Mouse (Mus musculus): Measurements from ENCODE around the gene Unc5b. TPM values are rescaled to one million over a fixed set of nuclear protein-coding genes. Genes with fewer than 3 reads are reported as not detected.

Gene Unc5b
- total RNA-seq, 1 experiment from 2014 or later: 0.25 TPM

DNA sequence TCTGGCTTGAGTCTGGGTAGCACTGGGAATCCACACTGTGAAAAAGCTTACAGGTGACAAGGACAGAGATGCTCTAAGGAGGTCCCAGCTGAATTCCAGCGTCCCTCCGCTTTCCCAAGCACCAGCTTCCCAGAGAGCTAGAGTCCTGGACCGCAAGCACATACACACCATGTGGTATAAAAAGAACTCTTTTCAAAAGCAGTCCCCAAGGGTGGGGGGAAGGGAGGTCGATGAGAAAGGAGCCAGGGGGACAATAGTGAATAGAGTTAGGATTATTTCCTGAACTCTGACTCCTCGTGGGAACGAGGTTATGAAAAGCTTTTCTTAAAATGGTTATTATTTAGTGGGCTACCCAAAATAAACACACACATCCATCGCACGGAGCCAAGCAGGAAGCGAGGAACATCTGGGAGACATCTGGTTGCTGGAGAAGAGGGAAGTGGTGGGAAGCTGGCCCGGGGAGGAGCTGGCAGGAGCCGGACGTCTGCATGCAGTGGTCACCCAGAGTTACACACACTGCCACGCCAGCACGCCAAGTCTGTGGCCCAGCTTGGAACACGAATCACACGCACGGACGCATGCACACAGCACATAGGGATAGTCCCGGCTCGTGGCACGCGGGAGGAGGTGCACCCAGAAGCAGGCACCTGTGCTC is 23.7 kb downstream of the Unc5b start:
- ATAC-seq (replicated peaks in 1 of 2; ENCODE audit: insufficient read depth in 1 of 2, low FRiP score in 2 of 2, low TSS enrichment in 1 of 2, low read depth in 1 of 2, poor library complexity in 2 of 2, severe bottlenecking in 2 of 2): peak in 1 of 2 experiments; percentile 15; a peak in 1 of 4 replicates

DNA sequence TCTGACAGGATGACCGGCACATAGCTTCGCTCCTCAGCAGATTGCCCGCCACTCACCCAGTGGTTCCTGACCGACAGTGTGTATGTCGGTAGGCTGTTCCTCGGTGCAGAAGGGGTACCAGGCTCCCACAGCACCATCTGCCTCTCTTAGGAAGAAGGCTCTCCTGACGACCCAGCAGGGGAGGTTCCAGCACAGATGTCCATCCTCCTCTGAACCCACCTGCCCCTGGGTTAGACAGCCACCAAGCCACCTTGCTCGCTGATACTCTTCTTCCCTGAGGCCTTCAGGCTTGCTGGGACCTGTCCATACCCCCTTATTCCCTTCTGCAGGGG is 25.2 kb downstream of the Unc5b start:
- no peak for ATAC-seq (replicated peaks in 1 of 2; ENCODE audit: insufficient read depth in 1 of 2, low FRiP score in 2 of 2, low TSS enrichment in 1 of 2, low read depth in 1 of 2, poor library complexity in 2 of 2, severe bottlenecking in 2 of 2)

DNA sequence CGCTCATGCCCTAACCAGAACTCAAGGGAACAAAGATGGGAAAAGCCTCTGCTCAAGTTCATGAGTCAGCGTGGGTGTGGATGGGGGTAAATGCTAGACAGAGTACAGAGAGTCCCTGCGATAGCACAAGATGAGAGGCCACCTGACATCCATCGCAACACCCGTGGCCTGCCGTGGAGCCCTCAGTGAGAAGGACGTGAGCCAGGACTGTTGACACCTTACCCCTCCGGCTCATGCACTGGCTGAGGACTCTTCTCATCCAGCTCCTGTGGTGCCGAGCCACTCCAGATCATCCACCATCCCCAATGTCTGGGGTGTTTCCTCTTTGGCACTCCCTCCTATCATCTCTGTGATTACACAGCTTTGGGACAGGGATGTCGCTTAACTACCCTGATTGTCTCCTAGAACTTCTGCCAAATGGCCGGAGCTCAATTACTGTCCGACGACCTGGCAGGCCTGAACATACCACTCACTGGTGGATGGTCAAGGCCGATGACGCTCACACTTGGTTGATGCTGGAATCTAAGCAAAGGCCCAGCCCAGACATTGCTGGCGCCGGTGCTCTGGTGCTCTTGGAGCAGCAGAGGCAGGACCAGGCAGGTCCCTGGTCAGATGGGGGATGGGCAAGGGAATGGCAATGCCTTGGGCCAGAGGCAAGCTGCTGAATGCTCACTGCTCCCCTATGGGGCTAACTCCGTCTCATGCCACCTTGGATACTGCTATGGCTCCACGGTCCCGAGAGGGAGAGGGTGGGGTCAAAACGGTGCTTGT is 25.8 kb downstream of the Unc5b start:
- ATAC-seq (replicated peaks in 1 of 2; ENCODE audit: insufficient read depth in 1 of 2, low FRiP score in 2 of 2, low TSS enrichment in 1 of 2, low read depth in 1 of 2, poor library complexity in 2 of 2, severe bottlenecking in 2 of 2): no peak

DNA sequence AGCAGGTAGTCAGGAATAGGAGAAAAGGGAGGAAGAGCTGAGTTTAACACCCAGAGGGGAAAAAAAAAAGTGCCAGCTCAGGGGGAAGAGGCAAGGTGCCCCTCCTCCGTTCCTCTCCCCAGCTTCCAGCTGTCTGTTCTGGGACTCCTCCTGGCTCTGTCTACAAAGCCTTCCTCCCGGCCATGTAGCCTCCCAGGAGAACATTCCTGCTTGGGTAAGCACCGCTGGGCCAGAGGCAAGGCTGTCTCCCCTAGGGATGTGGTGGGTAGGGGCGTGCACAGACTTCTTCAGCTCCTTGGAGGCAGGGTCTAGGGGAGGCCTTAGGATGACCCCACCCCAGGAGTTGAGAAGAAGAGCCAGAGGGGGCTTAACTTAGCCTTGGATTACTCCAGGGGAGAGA is 26.5 kb downstream of the Unc5b start:
- no peak for ATAC-seq (replicated peaks in 1 of 2; ENCODE audit: insufficient read depth in 1 of 2, low FRiP score in 2 of 2, low TSS enrichment in 1 of 2, low read depth in 1 of 2, poor library complexity in 2 of 2, severe bottlenecking in 2 of 2)

DNA sequence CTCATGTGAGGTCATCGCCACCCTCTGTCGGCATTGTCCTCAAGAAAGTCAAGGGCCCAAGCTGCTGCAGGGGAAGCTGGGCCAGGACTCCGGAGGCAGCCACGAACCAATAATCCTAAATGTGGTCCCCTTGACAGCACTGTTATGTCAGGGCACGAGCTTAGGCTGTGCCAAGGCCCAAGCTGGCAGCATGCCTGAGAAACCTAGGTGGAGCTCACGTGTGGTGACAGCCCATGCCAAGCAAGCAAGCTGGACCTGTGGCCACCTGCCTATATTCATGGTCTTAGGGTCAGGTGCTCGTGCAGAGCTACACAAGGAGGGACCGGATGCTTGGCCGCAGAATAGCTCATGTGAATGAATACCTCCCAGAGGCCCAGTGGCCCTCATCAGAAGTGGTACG is 27.4 kb downstream of the Unc5b start:
- ATAC-seq (replicated peaks in 1 of 2; ENCODE audit: insufficient read depth in 1 of 2, low FRiP score in 2 of 2, low TSS enrichment in 1 of 2, low read depth in 1 of 2, poor library complexity in 2 of 2, severe bottlenecking in 2 of 2): no peak

- ATAC-seq (replicated peaks in 1 of 2; ENCODE audit: insufficient read depth in 1 of 2, low FRiP score in 2 of 2, low TSS enrichment in 1 of 2, low read depth in 1 of 2, poor library complexity in 2 of 2, severe bottlenecking in 2 of 2): no peak
Observed at GRCm38 (mm10) chr10:60801898-60802412, 29.4 kb downstream of the Unc5b start.

DNA sequence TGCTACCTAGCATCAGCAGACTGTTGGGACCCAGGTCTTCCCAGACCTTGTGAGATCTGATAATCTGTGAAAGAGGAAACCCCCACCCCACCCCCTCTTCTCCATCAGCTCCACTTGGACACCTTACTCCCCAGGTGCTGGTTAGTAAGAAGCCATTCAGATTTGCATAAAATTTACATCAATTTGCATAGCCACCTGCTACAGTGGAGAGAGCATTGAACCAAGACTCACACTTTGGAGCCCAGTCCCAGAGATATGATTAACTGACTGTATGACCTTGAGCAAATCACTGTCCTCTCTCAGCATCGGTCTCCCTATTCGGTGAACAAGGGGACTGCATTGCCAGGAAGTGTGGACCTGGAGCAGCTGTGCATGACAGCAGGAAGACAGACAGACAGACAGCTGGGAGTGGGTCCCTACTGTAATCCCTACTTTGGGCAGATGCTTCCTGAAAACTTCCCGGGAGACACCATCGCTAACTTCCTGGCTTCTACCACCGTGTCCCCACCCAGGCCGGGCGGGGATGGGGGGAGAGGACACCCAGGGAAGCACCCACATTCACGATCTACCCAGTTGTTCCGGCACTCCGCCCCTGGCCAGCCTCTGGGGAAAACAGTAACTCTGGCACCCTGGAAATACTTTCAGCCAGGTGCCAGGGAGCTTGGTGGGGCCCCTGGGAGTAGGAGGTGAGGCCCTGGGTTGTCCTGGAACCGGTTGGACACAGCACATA is 30.0 kb downstream of the Unc5b start:
- ATAC-seq (replicated peaks in 1 of 2; ENCODE audit: insufficient read depth in 1 of 2, low FRiP score in 2 of 2, low TSS enrichment in 1 of 2, low read depth in 1 of 2, poor library complexity in 2 of 2, severe bottlenecking in 2 of 2): no peak

DNA sequence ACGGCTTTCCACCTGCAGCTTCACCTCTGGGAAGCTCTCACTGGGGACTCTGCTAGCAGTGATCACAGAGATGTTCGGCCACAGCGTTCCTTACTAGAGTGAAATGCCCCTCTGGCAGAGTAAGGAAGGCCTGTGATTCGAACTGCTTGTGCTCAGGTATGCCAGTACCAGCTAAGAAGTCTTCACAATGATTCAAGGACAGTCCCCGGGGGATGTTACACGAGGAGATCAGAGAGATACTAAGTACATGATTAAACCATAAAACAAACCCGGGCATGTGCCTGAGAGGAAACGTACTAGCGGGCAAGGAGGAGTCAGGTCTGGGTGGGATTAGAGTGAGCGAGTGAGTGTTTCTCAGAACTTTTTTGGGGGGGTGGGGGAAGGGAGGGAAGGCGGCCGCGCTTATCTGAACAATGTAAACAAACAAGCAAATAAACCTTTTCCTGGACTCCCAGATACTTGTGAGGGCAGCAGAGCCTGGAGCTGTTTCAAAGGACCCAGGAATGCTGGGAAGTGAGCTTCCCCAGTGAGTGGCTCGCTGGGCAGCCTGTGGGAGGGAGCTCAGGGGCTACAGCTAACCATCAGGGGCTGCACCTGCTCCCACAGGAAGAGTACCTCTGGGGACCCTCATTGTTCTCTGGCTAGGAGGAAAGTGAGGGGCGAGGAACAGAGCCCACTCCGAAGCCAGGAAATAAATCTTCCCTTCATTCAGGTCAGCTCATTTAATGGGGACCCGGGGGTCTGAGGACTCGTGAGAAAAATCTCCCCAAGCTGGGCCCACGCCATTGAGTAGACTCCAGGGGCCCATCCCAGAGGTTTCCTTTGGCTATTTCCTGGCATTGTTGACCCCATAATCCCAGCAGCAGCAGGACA is 30.9 kb downstream of the Unc5b start:
- no peak for ATAC-seq (replicated peaks in 1 of 2; ENCODE audit: insufficient read depth in 1 of 2, low FRiP score in 2 of 2, low TSS enrichment in 1 of 2, low read depth in 1 of 2, poor library complexity in 2 of 2, severe bottlenecking in 2 of 2)

GRCm38 (mm10) chr10:60797682-60798422 is 33.5 kb downstream of the Unc5b start:
- no peak for ATAC-seq (replicated peaks in 1 of 2; ENCODE audit: insufficient read depth in 1 of 2, low FRiP score in 2 of 2, low TSS enrichment in 1 of 2, low read depth in 1 of 2, poor library complexity in 2 of 2, severe bottlenecking in 2 of 2)

DNA sequence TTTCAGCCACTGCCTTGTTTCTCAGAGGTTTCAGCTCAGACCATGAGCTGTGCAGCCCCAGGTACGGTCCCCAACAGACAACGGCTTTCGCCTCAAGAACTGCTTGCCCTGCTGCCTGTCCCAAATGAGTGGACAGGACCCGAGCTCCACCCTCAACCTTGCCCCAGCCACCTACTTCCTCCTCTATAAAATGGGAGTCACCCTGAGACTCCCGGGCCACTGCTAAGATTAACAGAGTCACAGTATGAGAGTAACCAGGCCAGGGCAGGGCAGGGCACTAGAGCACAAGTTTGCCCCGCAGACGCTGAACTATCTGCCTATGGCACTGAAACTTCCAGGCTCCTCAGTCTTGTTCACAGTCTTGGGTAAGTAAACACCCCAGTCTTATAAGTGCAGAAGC is 34.9 kb downstream of the Unc5b start:
- ATAC-seq (replicated peaks in 1 of 2; ENCODE audit: insufficient read depth in 1 of 2, low FRiP score in 2 of 2, low TSS enrichment in 1 of 2, low read depth in 1 of 2, poor library complexity in 2 of 2, severe bottlenecking in 2 of 2): no peak

GRCm38 (mm10) chr10:60796028-60796427 is 35.4 kb downstream of the Unc5b start:
- no peak for ATAC-seq (replicated peaks in 1 of 2; ENCODE audit: insufficient read depth in 1 of 2, low FRiP score in 2 of 2, low TSS enrichment in 1 of 2, low read depth in 1 of 2, poor library complexity in 2 of 2, severe bottlenecking in 2 of 2)

DNA sequence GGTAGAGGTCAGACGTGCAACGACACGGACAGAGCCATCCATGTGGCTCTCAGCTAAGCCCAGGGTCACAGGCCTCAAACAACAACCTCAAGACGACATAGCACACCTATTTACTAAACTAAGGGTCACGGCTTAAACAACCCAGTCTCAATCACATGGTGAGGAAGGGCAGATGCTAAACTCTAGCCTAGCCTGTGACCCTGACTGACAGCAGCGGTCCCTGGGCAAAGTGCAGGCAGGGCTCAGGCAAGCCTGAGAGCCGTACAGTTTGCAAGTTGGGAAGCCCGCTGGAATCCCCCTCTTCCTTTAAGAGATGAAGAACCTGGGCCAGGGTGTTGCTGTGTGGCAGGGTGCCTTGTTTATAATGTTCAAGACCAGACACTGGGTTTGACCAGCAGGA is 36.6 kb downstream of the Unc5b start:
- ATAC-seq (replicated peaks in 1 of 2; ENCODE audit: insufficient read depth in 1 of 2, low FRiP score in 2 of 2, low TSS enrichment in 1 of 2, low read depth in 1 of 2, poor library complexity in 2 of 2, severe bottlenecking in 2 of 2): no peak

DNA sequence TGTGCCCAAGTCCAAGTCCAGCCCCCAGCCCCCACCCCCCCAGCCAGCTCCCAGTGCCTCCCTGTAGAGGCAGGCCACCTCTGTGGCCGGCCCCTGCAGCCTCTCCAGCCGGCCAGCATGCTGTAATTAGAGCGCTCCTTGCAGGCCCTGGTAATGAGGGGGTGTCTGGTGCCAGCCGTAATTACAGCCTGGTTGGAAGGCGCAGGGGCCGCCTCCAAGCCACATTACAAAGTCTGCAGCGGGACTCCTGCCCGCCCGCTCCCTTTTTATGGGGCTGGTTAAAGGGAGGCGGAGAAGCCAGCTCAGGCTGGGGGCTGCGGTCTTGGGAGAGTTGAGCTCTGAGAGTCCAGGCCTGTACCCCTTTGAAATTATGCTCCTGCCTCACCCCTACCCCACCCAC is 37.0 kb downstream of the Unc5b start:
- ATAC-seq (replicated peaks in 1 of 2; ENCODE audit: insufficient read depth in 1 of 2, low FRiP score in 2 of 2, low TSS enrichment in 1 of 2, low read depth in 1 of 2, poor library complexity in 2 of 2, severe bottlenecking in 2 of 2): no peak

GRCm38 (mm10) chr10:60792841-60793240 is 38.5 kb downstream of the Unc5b start:
- no peak for ATAC-seq (replicated peaks in 1 of 2; ENCODE audit: insufficient read depth in 1 of 2, low FRiP score in 2 of 2, low TSS enrichment in 1 of 2, low read depth in 1 of 2, poor library complexity in 2 of 2, severe bottlenecking in 2 of 2)

DNA sequence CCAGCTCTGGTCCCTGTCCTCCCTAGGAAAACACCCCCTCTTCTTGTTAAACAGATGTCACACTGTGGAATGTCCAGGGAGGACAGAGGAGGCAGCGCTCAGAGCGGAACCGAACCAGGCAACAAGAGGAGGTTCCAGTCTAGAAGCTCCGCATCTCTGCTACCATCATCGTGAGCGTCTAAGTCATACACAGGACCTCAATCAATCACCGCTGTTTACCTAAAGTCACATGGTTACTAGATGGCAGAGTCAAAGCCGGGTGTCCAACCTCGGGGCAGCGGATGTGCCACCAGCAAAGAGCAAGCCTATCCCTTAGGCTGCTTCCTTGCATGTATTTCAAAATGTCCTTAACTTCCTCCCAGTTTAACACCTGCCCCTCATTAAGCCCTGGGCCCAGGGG is 39.0 kb downstream of the Unc5b start:
- ATAC-seq (replicated peaks in 1 of 2; ENCODE audit: insufficient read depth in 1 of 2, low FRiP score in 2 of 2, low TSS enrichment in 1 of 2, low read depth in 1 of 2, poor library complexity in 2 of 2, severe bottlenecking in 2 of 2): no peak

DNA sequence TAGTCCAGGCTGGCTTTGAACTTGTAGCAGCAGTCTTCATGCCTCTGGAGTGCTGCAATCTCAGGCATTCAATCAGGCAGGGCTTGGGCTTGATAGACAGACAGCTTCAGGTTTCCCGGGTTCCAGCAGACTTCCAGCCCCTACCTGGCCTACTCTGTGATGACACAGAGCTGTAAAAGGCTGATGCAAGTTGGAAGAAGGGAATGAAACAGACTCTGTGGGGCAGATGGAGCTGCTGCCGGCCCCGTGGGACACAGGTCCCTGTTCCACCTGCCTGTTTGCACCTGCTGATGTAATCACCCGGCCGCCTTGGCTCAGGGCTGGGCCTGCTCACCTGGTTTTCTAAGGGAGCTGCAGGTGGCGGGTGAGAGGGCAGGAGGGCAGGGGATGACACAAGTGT is 40.5 kb downstream of the Unc5b start:
- no peak for ATAC-seq (replicated peaks in 1 of 2; ENCODE audit: insufficient read depth in 1 of 2, low FRiP score in 2 of 2, low TSS enrichment in 1 of 2, low read depth in 1 of 2, poor library complexity in 2 of 2, severe bottlenecking in 2 of 2)

All from hematopoietic stem cell, adult 5-6 weeks (primary cell).